Mouse (Mus musculus) spleen, postnatal 36 days (tissue): ENCODE results near the gene Mapre1.
"Not testable (repeated sequence)": the region's sequence is repeated elsewhere in the genome, so short reads cannot be mapped to it uniquely, and the experiment has no call there.

Source experiments
- DNase-seq, 2 experiments: peaks; one replicate each; pipeline ENCODE4 v3.0.0; 2022; ENCODE audit warnings: low spot score in 2 of 2, mixed read lengths in 1 of 2

Mapre1 gene

GRCm38 (mm10) chr2:153740500-153741436 is at the start of gene Mapre1:
TSS of gene Mapre1 (plus strand) at chr2:153741274.
- DNase-seq: peak; percentile 99 to 100

DNA sequence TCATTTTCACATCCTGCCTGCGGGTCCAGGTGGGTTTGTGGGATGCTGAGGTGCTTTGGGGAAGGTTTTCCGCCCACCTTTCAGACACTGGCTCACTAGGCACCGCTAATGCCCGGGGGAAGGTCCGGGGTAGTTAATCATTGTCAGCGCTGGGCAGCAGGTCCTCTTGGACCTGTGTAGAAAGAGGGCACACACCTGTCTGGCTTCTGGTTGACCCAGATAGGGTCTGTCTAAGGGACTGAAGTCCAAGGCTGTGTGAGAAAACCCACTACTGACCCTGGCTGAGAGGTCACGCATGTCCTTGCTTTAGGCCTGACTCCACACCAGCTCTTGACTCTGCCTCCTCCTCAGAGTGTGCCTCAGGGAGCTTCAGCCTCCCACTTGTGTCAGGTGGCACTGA is 47.7 kb upstream of the Mapre1 start:
- not testable (repeated sequence) for DNase-seq

DNA sequence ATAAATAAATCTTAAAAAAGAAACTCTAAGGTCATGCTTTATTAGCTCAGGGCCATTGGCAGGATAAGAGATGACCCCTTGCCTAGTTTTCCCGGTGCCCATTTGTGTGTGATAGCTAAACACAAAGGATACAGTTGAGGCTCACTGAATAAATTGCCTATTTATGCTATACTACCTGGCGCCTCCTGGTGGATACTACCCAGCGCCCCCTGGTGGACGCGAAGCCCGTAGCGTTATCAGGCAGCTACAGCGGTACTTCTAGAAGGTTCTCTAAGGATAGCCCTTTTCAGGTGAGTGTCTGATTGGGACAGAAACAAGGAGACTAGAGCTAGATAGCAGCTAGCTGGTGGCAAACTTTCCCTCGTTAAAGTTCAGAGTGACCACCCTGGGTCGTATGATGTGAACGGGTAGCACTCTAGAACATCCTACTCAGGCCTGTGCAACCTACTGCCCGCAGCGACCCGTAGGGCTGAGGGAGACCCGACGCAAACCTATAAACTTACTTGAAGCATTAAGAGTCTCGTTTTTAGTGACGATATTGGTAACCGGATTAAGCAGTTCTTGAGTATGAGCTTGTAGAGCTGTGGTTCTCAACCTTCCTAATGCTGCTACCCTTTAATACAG is 46.5 kb upstream of the Mapre1 start:
- peak; percentile 31 to 49 for DNase-seq

GRCm38 (mm10) chr2:153696352-153696751 is 44.7 kb upstream of the Mapre1 start, which contains the start of gene Dnmt3c:
TSS of gene Dnmt3c (plus strand) at chr2:153696652.
- no peak for DNase-seq

GRCm38 (mm10) chr2:153703389-153703788 is 37.7 kb upstream of the Mapre1 start:
- DNase-seq: no peak

DNA sequence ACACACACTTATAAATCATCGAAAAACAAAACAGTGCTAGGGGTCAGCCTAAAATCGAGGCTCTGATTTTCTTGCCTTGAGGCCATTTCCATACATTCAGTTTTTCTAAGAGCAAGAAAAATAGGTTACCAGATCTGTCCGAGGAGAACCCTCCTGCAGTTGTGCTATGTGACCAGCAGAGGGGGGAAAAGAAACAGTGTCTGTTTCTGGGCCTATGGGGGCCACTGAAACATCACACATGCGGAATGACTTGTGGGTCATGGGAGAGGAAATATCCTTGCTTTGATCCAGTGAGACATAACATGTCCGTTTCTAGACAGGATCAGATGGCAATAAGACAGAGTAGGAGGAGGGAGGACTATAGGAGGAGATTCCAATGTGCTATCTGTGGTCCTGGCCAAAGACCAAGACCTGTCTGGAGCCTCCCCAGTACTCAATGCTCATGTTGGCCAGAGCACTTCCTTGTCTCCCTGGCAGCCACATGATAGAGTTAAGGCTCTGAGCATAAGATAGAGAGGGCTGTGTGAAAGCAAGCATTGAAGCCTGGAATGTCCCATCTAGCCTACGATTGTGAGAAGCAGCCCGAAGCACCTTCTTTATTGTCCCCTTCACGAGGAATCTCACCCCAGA is 30.3 kb upstream of the Mapre1 start:
- DNase-seq: peak in 1 of 2 experiments; percentile 16

DNA sequence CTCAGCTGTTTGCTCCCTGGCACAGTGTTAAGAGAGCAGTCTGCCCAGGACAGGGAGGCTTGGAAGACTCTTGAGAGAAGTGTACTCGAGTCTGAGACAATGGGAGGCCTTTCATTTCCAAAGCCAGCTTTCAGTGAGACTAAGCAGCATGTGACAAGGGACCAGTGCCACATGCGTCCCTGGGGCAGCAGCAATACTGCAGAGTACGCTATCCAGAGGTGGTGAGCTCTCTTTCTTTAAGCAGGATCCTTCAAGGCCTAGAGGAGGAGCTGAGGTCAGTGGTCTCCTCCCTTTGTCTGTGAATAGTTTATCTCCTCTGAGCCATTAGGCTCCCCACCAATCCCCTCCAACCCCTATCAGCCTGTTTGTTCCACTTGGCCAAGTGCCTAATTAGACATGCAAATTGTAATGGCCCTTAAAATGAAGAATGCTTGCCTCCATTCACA is 28.4 kb upstream of the Mapre1 start:
- peak in 1 of 2 experiments; percentile 4 for DNase-seq

DNA sequence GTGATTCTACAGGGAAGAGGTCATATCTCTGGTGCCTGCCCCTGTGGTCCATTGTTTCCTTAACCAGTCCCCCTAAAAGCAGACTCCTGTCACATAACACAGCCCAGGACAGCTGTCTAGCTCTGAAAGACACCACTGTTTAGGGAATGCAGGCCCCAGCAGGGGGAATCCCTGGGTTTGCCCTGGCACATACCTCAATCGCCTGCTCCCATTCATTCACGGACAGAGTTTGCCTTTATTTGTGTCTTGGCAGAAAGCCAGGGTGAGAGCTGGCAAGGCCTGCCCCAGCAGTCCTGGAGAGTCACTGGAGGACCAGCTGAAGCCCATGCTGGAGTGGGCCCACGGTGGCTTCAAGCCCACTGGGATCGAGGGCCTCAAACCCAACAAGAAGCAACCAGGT is 27.8 kb upstream of the Mapre1 start:
- no peak for DNase-seq

GRCm38 (mm10) chr2:153717861-153718260 is 23.2 kb upstream of the Mapre1 start:
- DNase-seq: not testable (repeated sequence)

GRCm38 (mm10) chr2:153723098-153723497 is 18.0 kb upstream of the Mapre1 start:
- no peak for DNase-seq

DNA sequence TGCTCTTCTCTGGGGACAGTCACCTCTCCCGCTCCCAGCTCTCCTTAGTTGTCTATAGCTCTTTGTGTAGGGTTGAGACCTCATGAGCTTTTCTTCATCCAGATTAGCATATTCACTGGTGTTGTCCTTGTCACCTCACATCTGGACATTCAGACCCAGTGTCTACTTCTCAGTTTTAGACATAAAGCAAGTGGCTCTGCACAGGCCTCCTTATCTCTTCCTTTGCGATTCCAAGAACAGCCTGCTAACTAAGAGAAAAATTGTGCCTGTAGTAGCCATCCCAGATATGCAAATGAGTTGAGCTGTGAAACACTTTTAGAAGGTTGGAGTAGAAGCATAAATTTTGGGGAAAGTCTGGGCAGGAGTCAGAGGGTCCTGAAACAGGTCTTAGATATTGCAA is 16.6 kb upstream of the Mapre1 start:
- DNase-seq: no peak

GRCm38 (mm10) chr2:153724871-153725270 is 16.2 kb upstream of the Mapre1 start:
- no peak for DNase-seq

DNA sequence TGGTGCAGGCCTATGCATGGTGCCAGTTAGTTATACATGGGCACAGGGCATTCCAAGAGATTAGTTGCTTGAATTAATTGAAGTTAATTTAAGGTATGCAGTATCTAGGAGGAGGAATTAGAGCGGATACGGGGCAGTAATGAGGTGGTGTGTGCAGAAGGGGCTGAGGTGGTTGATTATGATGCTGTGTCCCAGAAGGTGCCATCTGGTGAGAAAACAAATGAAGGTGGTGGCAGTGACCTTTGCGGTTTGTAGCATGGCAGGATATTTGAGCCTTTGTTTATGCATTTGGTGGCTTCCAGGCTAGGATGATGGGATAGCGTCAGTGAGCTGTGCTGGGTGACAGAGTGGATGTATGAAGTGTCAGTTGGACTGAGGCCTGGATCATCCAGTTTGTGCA is 15.8 kb upstream of the Mapre1 start:
- no peak for DNase-seq

DNA sequence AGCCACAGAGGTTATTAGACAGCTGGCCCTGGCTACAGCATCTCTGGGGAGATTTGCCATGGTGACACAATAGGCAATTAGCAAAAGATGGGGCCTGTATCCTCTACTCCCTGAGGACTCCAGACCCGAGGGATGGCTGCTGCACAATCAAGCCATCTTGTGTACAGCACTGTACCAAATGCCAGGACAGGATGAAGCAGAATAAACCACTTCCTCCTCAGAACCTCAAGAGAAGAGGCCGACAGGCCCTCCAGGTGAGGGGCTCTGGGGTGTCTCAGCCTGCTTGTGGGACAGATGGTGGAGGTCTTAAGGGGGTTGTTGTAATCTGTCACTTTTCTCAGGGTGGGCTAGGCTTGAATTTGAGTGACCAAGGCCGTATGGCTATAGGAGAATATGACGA is 7.0 kb upstream of the Mapre1 start:
- no peak for DNase-seq

- no peak for DNase-seq
These were observed 477 bp downstream of the Mapre1 start for GRCm38 (mm10) chr2:153741437-153742065.

DNA sequence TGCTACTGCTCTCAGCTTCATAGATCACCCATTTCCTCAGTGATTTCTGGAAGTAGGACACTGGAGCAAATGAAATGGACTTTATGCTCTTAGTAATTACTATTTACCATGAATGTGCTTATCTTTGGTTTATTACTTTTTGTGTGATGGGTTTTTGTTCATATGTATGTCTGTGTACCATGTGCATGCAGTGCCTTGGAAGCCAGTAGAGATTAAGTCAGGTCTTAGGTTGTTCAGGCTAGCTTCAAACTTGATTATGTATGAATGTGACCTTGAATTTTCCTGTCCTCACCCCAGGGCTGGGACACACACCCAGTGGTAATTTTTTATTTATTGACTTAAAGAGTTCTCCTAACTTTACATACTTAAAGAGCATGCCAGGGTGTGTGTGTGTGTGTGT is 6.9 kb downstream of the Mapre1 start:
- no peak for DNase-seq

DNA sequence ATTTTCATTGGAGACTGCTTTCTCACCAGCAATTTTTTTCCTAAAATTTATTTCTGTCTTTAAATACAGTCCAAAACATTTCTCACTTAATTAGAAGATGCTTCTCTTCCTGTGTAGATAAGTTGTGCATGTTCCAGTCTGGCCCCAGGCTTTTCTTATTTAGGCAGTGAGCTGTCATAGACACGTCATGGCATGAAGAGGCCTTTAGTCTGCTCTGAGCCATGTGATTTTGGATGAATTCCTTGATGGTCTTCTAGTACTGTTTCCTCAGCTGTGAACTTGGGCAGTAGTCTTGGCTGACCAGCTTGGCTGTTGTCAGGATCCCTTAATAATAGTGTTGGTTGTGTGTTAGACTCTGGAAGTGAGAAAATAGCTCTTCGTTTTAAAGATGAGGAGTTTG is 9.3 kb downstream of the Mapre1 start:
- no peak for DNase-seq

DNA sequence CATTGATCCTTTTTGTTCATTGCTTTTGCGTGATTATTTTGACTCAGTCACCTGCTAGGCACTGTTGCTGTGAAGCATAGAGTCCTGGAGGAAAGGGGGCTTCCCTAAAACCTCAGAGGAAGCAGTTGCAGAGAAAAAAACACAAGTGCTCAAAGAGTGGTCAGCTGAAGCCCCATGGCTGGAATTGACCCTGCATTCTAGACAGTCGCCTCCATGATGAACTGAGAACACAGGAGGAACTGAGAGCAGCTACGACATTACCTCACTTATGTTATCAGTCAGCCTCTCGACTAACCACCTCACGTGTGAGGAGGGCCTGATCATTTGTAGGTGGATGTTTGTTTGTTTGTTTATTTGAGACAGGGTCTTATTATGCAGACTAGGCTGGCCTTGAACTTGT is 21.0 kb downstream of the Mapre1 start:
- DNase-seq: no peak

- no peak for DNase-seq
These were observed 26.4 kb downstream of the Mapre1 start for GRCm38 (mm10) chr2:153767484-153767883.

DNA sequence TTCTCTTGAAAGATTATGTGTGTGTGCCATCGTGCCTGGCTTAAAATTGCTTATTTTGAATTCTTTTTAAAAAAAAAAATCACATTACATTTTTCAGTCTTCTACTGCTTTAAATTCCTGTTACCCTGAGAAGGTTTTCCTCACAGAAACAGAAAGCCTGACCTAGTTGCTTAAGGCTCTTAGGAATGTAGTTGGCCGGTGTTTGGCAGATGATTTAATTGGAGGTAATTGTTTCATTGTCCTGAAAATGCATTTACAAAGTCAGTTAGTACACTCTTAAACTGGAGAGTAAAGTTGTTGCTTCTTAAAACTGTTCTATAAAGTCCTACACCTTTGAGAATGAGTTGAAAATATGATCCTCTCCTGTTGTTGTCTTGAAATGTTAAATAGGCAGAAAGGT is 27.8 kb downstream of the Mapre1 start:
- DNase-seq: no peak

DNA sequence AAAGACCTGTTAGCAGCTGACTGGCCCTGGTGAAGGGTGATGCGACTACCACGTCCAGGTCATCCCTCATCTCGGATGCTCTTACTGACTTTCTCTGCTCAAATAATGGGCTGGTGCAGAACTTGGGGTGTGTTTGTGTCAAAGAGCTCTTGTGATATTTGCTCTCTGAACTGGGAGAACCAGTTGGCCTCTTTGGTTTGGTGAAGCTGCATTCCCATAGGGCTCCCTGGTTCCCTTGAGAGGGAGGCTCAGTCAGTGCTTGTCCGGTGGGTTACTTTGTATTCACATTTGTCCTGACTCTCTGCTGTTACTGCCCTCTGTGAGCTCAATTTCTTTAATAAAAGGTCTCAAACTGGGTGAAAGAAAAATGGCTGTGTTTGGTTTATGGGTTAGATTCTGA is 31.9 kb downstream of the Mapre1 start:
- no peak for DNase-seq

DNA sequence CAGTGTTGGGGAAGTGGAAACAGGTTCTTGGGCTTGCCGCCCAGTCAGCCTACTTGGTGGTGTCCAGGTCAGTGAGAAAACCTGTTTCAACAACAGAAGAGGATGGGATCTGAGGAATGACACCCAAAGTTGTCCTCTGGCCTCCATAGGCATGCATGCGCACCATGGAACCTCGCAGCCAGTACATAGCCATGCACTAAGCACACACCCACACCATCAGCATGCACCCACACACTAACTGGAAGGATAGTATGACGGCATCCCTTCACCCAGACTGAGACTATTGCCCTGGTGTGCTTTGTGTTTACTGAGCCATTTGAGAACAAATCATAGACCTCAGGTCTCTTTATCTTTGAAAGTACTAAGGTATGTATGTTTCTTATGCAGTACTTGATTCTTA is 34.4 kb downstream of the Mapre1 start:
- no peak for DNase-seq
